Mouse (Mus musculus): ENCODE results near the gene Gm7951. TPM values are rescaled to one million over a fixed set of nuclear protein-coding genes. Genes with fewer than 3 reads are reported as not detected.
"Not testable (repeated sequence)": the region's sequence is repeated elsewhere in the genome, so short reads cannot be mapped to it uniquely, and the experiment has no call there.

Gene Gm7951
- not detected in 2 replicates for polyA plus RNA-seq (2015; fragmentation: Nextera tagmentation; extraction: Ambion mirVana)

DNA sequence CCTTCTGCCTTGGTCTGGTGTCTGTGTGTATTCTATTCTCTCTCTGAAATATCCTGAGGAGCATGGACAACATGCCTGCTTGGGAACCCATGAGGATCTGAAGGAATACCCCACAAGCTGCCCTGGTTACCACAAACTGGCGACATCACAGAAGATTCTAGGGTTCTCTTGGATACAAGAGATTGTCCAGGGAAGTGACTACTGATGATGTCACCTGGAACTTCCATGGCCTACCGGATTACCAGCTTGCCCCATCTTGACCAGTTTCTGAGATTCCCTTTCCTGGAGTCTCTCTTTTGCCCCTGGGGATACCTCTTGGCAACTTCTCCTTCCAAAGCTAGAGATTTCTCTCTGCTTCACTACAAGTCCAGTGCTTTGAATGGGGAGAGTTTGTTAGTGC, at the start of gene Gm7951:
TSS of gene Gm7951 (minus strand) at position 101 of the 400 bp plus-strand sequence.
- H3K36me3 ChIP-seq; ATAC-seq (ENCODE audit: extremely low read depth, insufficient number of reproducible peaks, low FRiP score, low TSS enrichment): not testable (repeated sequence)
- WGBS, result 63% methylated on average over 1 of the region's 2 CpGs

DNA sequence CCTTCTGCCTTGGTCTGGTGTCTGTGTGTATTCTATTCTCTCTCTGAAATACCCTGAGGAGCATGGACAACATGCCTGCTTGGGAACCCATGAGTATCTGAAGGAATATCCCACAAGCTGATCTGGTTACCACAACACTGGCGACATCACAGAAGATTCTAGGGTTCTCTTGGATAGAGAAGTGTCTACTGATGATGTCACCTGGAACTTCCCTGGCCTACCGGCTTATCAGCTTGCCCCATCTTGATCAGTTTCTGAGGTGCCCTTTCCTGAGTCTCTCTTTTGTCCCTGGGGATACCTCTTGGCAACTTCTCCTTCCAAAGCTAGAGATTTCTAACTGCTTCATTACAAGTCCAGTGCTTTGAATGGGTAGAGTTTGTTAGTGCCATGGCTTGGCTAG, 45.4 kb upstream of the Gm7951 start, which contains the start of gene Gm17027:
TSS of gene Gm17027 (minus strand) at position 101 of the 400 bp plus-strand sequence.
- H3K4me2 ChIP-seq; ATAC-seq (ENCODE audit: extremely low read depth, insufficient number of reproducible peaks, low FRiP score, low TSS enrichment); H3K9me3 ChIP-seq; H3K27ac ChIP-seq (replicated peaks); H3K27me3 ChIP-seq (replicated peaks); H3K4me1 ChIP-seq; H3K9ac ChIP-seq; H3K4me3 ChIP-seq; H3K36me3 ChIP-seq: not testable (repeated sequence)
- 80% methylated on average over 1 of the region's 2 CpGs for WGBS

More for the DNA sequence above, at the start of gene Gm7951:
- H3K27me3 ChIP-seq (replicated peaks); H3K4me3 ChIP-seq; H3K9ac ChIP-seq; H3K27ac ChIP-seq (replicated peaks); H3K4me2 ChIP-seq; H3K9me3 ChIP-seq; H3K4me1 ChIP-seq: not testable (repeated sequence)

DNA sequence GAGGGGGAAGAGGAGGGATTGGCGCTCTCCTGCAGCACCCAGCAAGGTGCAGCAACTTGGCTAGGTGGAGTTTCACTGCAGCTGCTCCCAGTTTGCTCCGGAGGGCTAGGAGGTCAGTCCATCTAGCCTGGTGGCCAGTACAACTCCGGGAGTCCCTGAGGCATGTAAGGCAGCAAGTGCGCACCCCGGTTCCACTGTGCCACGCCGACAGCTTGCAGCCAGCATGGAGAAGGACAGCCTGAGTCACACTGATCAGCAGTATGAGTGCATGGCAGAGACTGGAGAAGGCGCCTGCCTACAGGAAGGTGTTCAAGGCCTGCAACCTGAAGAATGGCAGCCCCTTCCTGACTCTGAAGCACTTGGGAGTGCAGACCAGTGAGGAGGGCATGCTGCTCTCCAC, 17.4 kb upstream of the Gm7951 start:
- not testable (repeated sequence) for H3K36me3 ChIP-seq; H3K9ac ChIP-seq; ATAC-seq (ENCODE audit: extremely low read depth, insufficient number of reproducible peaks, low FRiP score, low TSS enrichment); H3K4me3 ChIP-seq; H3K27me3 ChIP-seq (replicated peaks); H3K9me3 ChIP-seq; H3K4me2 ChIP-seq; H3K27ac ChIP-seq (replicated peaks); H3K4me1 ChIP-seq
- 68% methylated on average over 7 of the region's 8 CpGs for WGBS

DNA sequence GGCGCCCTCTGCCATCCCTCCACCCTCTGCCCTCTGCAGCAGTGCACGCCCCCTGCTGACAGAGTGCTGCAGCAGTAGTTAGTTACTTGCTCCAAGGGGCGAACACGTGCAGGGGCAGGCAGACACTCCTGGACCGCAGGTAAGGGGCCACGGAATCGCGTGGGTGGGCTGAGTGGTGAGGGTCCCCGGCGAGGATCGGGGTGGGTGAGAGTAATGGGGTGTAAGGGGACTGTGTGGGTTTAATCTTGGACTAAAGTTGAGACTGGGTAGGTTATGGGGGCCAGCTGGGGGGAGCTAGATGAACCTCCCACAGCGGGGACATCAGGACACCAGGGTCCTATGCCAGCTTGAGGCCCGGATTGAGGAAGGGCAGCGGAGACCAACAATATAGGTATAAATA, 16.6 kb upstream of the Gm7951 start:
- not testable (repeated sequence) for H3K9me3 ChIP-seq

More for the DNA sequence above, 16.6 kb upstream of the Gm7951 start:
- H3K27ac ChIP-seq (replicated peaks); H3K4me2 ChIP-seq; H3K36me3 ChIP-seq; H3K27me3 ChIP-seq (replicated peaks); H3K4me3 ChIP-seq; H3K9ac ChIP-seq; H3K4me1 ChIP-seq; ATAC-seq (ENCODE audit: extremely low read depth, insufficient number of reproducible peaks, low FRiP score, low TSS enrichment): not testable (repeated sequence)
- 51% methylated on average over 12 of the region's 14 CpGs for WGBS

Other genes starting within 250 kb of the Gm7951 start
- gene Gm7980, start 210.1 kb downstream of the Gm7951 start, polyA plus RNA-seq (2015; fragmentation: Nextera tagmentation; extraction: Ambion mirVana), result not detected in 2 replicates
- gene 1700049E17Rik1, start 192.4 kb downstream of the Gm7951 start, polyA plus RNA-seq (2015; fragmentation: Nextera tagmentation; extraction: Ambion mirVana), result not detected in 2 replicates
- not detected in 2 replicates for gene 1700024B05Rik, start 173.4 kb downstream of the Gm7951 start, polyA plus RNA-seq (2015; fragmentation: Nextera tagmentation; extraction: Ambion mirVana)
- not detected in 2 replicates for gene Gm6401, start 149.4 kb downstream of the Gm7951 start, polyA plus RNA-seq (2015; fragmentation: Nextera tagmentation; extraction: Ambion mirVana)
- not detected in 2 replicates for gene Gm3543, start 134.0 kb downstream of the Gm7951 start, polyA plus RNA-seq (2015; fragmentation: Nextera tagmentation; extraction: Ambion mirVana)
- gene Gm17027, start 45.3 kb upstream of the Gm7951 start, polyA plus RNA-seq (2015; fragmentation: Nextera tagmentation; extraction: Ambion mirVana), result not detected in 2 replicates
- gene Gm3573, start 73.4 kb upstream of the Gm7951 start, polyA plus RNA-seq (2015; fragmentation: Nextera tagmentation; extraction: Ambion mirVana), result not detected in 2 replicates
- not detected in 2 replicates for gene Gm17026, start 142.7 kb upstream of the Gm7951 start, polyA plus RNA-seq (2015; fragmentation: Nextera tagmentation; extraction: Ambion mirVana)
- gene Gm9611, start 180.0 kb upstream of the Gm7951 start, polyA plus RNA-seq (2015; fragmentation: Nextera tagmentation; extraction: Ambion mirVana), result not detected in 2 replicates
- gene Gm7995, start 192.8 kb upstream of the Gm7951 start, polyA plus RNA-seq (2015; fragmentation: Nextera tagmentation; extraction: Ambion mirVana), result not detected in 2 replicates